Mouse (Mus musculus) neural tube, embryonic 15.5 days (tissue): ENCODE data around the gene Dhdh. TPM values are rescaled to one million over a fixed set of nuclear protein-coding genes. Genes with fewer than 3 reads are reported as not detected.
"Not testable (repeated sequence)": the region's sequence is repeated elsewhere in the genome, so short reads cannot be mapped to it uniquely, and the experiment has no call there.

Experiments
- ATAC-seq: fragments of 200-750 bp; cut with Nextera tagmentation; 2 replicates; pipeline ENCODE4 v1.8.0; 2017; ENCODE audit warnings: mild to moderate bottlenecking, moderate TSS enrichment, moderate library complexity; ENCODE audit not compliant: low FRiP score
- H3K27ac ChIP-seq: fragments of 300-500 bp; sonication (generic); replicated peaks from 2 replicates; pipeline ENCODE4 v1.5.1; 2015; ENCODE audit warnings: mild to moderate bottlenecking, inconsistent platforms
- H3K27me3 ChIP-seq: fragments of 300-500 bp; sonication (generic); replicated peaks from 2 replicates; pipeline ENCODE4 v1.6.1; 2015; ENCODE audit warnings: inconsistent platforms
- H3K36me3 ChIP-seq: fragments of 300-500 bp; sonication (generic); 2 replicates; pipeline ENCODE4 v1.6.1; 2015; ENCODE audit warnings: inconsistent platforms
- H3K4me1 ChIP-seq: fragments of 300-500 bp; sonication (generic); 2 replicates; pipeline ENCODE4 v1.6.1; 2015; ENCODE audit warnings: inconsistent platforms
- H3K4me2 ChIP-seq: fragments of 300-500 bp; sonication (generic); 2 replicates; pipeline ENCODE4 v1.6.1; 2015; ENCODE audit warnings: inconsistent platforms, mild to moderate bottlenecking, moderate library complexity
- H3K4me3 ChIP-seq: fragments of 300-500 bp; sonication (generic); replicated peaks from 2 replicates; pipeline ENCODE4 v1.5.1; 2015; ENCODE audit warnings: mild to moderate bottlenecking, inconsistent platforms
- H3K9ac ChIP-seq: fragments of 300-500 bp; sonication (generic); replicated peaks from 2 replicates; pipeline ENCODE4 v1.6.1; 2015; ENCODE audit warnings: mild to moderate bottlenecking, inconsistent platforms
- H3K9me3 ChIP-seq: fragments of 300-500 bp; sonication (generic); replicated peaks from 2 replicates; pipeline ENCODE4 v1.6.1; 2016; ENCODE audit warnings: inconsistent platforms
- WGBS: fragments of 180-500 bp; shearing (Covaris S2); methylation state at CpG from one replicate; pipeline ENCODE4 v1.1.7; 2015; ENCODE audit warnings: mixed read lengths; 5-methylcytosine and 5-hydroxymethylcytosine counted together
- polyA plus RNA-seq: library from polyadenylated mRNA; unstranded; fragments of >200 nt; fragmentation: Nextera tagmentation; extraction: Ambion mirVana; gene quantifications from 2 replicates; pipeline ENCODE4 v1.2.1, GENCODE M21; 2015

Dhdh gene
- polyA plus RNA-seq, 1 experiment from 2014 or later, result 4.2 TPM

DNA sequence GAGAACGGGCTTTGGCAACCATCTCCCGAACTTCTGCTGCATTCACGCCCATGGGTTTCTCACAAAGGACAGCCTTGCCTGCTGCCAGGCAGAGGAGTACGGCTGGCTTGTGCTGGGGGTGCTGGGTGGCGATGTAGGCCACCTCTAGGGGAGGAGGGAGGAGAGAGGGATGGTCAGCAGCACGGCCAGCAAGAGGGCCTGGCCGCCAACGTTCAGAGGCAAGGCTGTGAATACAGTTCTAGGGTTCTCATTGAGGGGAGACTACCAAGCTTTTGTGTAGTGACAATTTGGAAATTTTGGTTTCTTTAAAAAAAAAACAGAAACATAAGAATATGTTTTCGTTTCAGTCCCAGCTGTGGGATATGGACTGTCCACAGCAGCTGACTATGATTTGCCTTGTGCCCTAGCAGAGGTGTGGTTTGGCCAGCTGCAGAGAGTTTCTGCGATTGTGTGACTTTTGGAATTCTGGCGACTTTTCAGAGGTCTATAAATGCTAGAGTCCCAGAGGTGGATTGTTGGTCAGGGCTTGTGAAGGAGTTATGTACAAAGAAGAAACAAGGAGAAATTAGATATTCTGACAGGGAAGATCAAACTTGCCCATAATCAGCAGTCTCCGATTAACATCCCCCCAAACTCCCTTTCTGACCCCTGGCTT, 1.7 kb downstream of the Dhdh start, which contains the start of gene Gm45808:
Gene Gm45808, minus strand, starts transcription at position 51 of the 655 bp plus-strand sequence.
- no peak within 1 kb of the TSS for H3K4me3 ChIP-seq
- no peaks in the 10 kb centered on the region for H3K27me3 ChIP-seq
- no peaks in the 10 kb centered on the region for H3K9me3 ChIP-seq
- no peak for ATAC-seq
- peak within 1 kb of the TSS; percentile 83; the same call in 1 of the 2 replicates for H3K27ac ChIP-seq
- no peak within 1 kb of the TSS for H3K9ac ChIP-seq
- no peak within 1 kb of the TSS for H3K4me2 ChIP-seq
- H3K4me1 ChIP-seq, result peaks cover 37% of the 10 kb centered on the region
- H3K36me3 ChIP-seq, result 0 out of 2 replicates have a peak, but pooled peaks cover 2% of the 10 kb centered on the region
- 83% methylated on average over 12 of the region's 12 CpGs for WGBS

DNA sequence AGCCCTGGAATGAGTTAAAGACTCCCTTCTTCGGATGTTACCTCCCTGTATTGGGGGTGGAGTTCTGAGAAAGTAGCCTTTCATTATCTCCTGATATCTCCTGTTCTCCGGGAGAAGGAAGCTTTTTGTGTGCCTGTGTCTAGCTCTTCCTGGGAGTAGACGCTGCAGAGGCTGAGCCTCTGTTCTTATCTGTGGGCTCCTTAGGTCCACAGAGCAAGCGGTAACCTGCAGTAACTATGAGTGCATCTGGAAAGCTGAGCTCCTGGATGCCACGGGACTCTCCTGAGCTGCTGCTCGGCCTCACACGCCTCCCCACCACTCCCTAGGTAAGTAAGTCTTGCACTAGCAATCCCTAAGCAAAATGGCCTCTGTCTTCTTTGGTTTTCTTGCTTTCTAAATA, 2.4 kb downstream of the Dhdh start:
- 84% methylated on average over 7 of the region's 7 CpGs for WGBS
- no peaks in the 10 kb centered on the region for H3K27me3 ChIP-seq
- H3K4me1 ChIP-seq, result peaks cover 33% of the 10 kb centered on the region
- no peaks in the 10 kb centered on the region for H3K9me3 ChIP-seq
- H3K27ac ChIP-seq, result no peak overlapping the region
- H3K4me3 ChIP-seq, result no peak overlapping the region
- ATAC-seq, result no peak
- H3K9ac ChIP-seq, result no peak overlapping the region
- no peaks in the 10 kb centered on the region for H3K36me3 ChIP-seq
- no peak overlapping the region for H3K4me2 ChIP-seq

DNA sequence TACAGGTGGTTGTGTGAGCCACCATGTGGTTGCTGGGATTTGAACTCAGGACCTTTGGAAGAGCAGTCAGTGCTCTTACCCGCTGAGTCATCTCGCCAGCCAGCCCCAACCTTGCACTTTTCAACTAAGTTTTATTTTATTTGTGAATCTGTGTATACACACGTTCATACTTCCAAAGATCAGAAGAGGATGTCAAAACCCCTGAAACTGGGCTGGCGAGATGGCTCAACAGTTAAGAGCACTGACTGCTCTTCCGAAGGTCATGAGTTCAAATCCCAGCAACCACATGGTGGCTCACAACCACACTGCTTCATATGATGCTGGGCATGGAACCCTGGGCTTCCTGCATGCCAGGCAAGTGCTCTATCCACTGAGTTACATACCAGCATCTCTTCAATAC, 3.6 kb downstream of the Dhdh start:
- H3K27me3 ChIP-seq, H3K9me3 ChIP-seq, H3K27ac ChIP-seq, ATAC-seq, H3K4me2 ChIP-seq, H3K36me3 ChIP-seq, H3K9ac ChIP-seq, H3K4me3 ChIP-seq: not testable (repeated sequence)
- peaks cover 22% of the 10 kb centered on the region for H3K4me1 ChIP-seq
- WGBS, result 97% methylated on average over 5 of the region's 5 CpGs

DNA sequence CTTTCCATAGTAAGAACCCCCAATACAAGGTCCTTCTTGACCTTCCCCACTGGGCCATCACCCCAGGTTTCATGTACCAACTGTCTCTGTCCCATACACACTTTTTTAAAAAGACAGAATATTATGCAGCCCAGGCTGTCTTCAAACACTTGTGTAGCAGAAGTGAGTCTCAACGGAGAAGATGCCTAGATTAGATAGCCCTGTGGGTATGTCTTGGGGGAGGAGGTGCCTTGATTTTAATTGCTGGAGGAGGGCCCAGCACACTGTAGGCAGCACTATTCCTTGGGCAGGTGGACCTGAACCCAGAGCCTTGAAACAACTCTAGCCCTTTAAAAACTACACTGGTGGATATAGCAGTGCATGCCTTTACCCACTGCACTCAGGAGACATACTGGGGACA, 6.4 kb downstream of the Dhdh start:
- Histone ChIP-seq H3K36me3 (no peaks in the 10 kb centered on the region), H3K9ac (no peak overlapping the region), H3K4me1 (0 out of 2 replicates have a peak, but pooled peaks cover 1% of the 10 kb centered on the region), H3K9me3 (no peaks in the 10 kb centered on the region), H3K27me3 (no peaks in the 10 kb centered on the region), H3K4me2 (no peak overlapping the region), H3K4me3 (no peak overlapping the region), H3K27ac (no peak overlapping the region)
- 91% methylated on average over 1 of the region's 1 CpGs for whole genome bisulfite sequencing
- ATAC-seq, result no peak

DNA sequence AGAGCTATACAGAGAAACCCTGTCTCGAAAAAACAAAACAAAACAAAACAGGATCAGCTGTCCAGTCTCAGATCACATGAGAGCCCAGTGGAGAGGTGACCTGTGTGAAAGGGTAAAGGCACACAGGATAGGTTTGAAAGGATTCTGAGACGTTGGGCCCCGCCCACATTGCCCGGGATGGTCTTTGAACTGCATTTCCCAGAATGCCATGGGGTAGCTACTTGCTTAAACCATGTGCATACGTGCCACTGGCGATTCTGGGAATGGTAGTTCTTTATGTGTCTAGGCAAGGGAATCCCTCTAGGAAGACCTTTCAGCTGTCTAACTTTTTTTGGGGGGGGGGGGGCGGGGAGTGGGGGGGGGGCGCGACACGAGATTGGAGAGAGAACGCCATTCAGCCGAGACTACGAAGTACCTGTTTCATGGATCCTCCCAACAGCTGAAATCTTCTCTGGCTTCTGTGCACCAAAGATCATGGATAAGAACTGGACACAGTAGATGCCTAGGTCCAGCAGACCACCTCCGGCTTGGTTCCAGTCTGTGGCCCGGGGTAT, 7.2 kb downstream of the Dhdh start, which contains the start of gene Tulp2:
Gene Tulp2, plus strand, starts transcription at position 504 of the 554 bp plus-strand sequence.
- no peak within 1 kb of the TSS for H3K4me2 ChIP-seq
- ATAC-seq, result peak; percentile 73
- H3K27ac ChIP-seq, result no peak within 1 kb of the TSS
- WGBS, result 55% methylated on average over 15 of the region's 15 CpGs
- no peaks in the 10 kb centered on the region for H3K9me3 ChIP-seq
- no peak within 1 kb of the TSS for H3K9ac ChIP-seq
- H3K4me1 ChIP-seq, result 0 out of 2 replicates have a peak, but pooled peaks cover 2% of the 10 kb centered on the region
- H3K4me3 ChIP-seq, result no peak within 1 kb of the TSS
- H3K27me3 ChIP-seq, result no peaks in the 10 kb centered on the region
- H3K36me3 ChIP-seq, result no peaks in the 10 kb centered on the region

DNA sequence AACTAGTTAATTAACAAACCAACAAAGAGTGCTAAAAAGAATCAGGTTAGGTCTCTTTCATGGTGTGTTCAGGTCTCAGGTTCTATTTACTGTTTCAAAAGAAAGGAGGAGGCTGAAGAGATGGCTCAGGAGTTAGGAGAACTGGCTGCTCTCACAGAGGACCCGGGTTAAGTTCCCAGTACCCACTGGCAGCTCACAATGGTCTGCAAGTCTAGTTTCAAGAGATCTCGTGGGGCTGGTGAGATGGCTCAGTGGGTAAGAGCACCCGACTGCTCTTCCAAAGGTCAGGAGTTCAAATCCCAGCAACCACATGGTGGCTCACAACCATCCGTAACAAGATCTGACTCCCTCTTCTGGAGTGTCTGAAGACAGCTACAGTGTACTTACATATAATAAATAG, 8.3 kb downstream of the Dhdh start:
- not testable (repeated sequence) for H3K4me2 ChIP-seq, H3K9me3 ChIP-seq, H3K9ac ChIP-seq, H3K36me3 ChIP-seq, H3K4me1 ChIP-seq, H3K27ac ChIP-seq, H3K27me3 ChIP-seq, H3K4me3 ChIP-seq, ATAC-seq
- 68% methylated on average over 4 of the region's 4 CpGs for WGBS

DNA sequence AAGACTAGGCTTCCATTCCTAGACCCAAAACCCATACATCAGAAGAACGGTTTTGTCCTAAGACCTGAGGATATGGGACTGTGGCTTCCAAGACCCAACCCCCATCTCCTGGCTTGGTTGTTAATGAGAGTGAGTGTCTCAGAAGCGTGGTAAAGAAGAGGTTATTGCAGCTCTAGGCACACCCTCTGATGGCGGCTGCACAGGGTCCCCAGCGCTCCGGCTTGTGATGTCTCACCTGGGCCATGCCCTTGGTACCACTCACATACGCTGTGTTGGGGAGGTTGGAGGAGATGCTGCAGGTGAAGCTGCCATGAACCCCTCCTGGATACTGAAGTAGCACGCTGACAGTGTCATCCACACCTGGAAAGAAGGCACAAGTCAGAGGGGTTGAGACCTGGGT, 9.8 kb downstream of the Dhdh start:
- no peak for ATAC-seq
- H3K4me2 ChIP-seq, result no peak overlapping the region
- H3K4me1 ChIP-seq, result 0 out of 2 replicates have a peak, but pooled peaks cover 2% of the 10 kb centered on the region
- H3K9me3 ChIP-seq, result no peaks in the 10 kb centered on the region
- whole genome bisulfite sequencing, result 93% methylated on average over 7 of the region's 7 CpGs
- no peaks in the 10 kb centered on the region for H3K36me3 ChIP-seq
- no peaks in the 10 kb centered on the region for H3K27me3 ChIP-seq
- no peak overlapping the region for H3K27ac ChIP-seq
- H3K9ac ChIP-seq, result no peak overlapping the region
- no peak overlapping the region for H3K4me3 ChIP-seq

DNA sequence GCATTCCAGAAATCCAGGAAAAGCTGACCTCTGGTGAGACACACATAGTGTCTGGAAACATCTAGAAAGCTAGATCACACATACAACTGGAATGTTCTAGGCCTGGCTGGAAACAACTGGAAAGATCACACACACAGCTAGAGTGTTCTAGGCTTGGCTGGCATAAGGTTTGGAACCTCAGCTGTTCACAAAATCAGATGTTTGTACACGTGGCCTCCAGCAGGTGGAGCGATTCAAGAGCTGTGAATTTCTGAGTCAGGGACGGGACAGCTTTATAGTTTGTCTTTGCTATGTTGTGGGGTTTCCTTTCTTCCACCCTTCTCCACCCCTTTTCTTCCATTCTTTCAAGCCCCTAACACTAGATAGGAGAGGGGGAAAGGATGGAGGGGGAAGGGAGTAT, 11.6 kb downstream of the Dhdh start:
- Histone ChIP-seq H3K9ac (no peak overlapping the region), H3K27ac (no peak overlapping the region), H3K4me3 (no peak overlapping the region), H3K36me3 (no peaks in the 10 kb centered on the region), H3K4me2 (no peak overlapping the region), H3K9me3 (no peaks in the 10 kb centered on the region), H3K27me3 (no peaks in the 10 kb centered on the region), H3K4me1 (0 out of 2 replicates have a peak, but pooled peaks cover 2% of the 10 kb centered on the region)
- ATAC-seq, result no peak
- WGBS, result 9% methylated on average over 3 of the region's 3 CpGs

DNA sequence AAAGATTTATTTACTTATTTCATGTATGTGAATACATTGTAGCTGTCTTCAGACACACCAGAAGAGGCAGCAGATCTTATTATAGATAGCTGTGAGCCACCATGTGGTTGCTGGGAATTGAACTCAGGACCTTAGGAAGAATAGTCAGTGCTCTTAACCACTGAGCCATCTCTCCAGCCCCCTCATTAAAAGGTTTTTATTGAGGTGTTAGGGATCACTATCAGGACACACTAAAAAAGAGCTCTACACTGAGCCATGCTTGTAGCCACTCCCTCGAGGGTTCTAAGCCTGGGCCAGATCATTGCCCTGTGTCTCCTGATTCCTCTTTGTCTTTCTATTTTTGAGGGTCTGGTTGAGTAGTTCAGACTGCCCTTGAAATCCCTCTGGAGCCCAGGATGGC, 12.2 kb downstream of the Dhdh start:
- Histone ChIP-seq H3K27ac (no peak overlapping the region), H3K36me3 (no peaks in the 10 kb centered on the region), H3K27me3 (no peaks in the 10 kb centered on the region), H3K4me1 (0 out of 2 replicates have a peak, but pooled peaks cover 2% of the 10 kb centered on the region), H3K4me3 (no peak overlapping the region), H3K9me3 (no peaks in the 10 kb centered on the region), H3K4me2 (no peak overlapping the region), H3K9ac (no peak overlapping the region)
- ATAC-seq, result no peak
- WGBS, result 50% methylated on average over 1 of the region's 1 CpGs

DNA sequence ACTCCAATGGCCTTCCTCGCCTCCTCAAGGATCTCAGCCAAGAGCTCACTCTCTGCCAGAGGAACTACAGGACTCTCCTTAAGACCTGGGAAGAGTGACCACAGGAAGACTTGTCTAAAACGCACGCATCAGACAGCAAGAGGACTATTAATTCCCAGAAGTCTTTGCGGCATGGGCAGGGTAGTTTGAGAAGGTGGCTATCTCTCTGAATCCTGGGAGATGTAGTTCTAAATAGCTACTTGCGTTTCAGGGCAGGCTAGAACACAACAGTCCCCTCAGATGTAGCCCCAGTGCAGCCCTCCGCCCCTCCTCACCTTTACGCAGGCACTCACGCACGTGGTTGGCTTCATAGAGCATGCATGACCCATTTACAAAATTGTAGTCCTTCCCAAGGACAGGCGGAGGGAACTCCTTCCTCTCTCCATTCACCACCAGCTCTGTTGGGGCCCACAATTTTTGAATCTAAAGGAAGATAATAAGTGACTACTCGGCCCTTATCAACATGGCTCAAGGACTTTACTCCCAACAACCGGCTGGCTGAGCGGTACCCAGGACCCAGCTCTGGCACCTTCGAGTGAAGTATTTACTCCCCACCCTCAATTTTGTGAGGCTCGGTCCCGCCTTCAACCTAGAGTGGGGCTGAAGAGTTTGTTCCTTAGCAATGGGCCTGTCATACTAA, 13.2 kb downstream of the Dhdh start:
- no peaks in the 10 kb centered on the region for H3K36me3 ChIP-seq
- ATAC-seq, result no peak
- peak overlapping the region; percentile 9 for H3K4me3 ChIP-seq
- no peaks in the 10 kb centered on the region for H3K9me3 ChIP-seq
- H3K27ac ChIP-seq, result no peak overlapping the region
- no peaks in the 10 kb centered on the region for H3K27me3 ChIP-seq
- no peak overlapping the region for H3K9ac ChIP-seq
- H3K4me1 ChIP-seq, result 0 out of 2 replicates have a peak, but pooled peaks cover 2% of the 10 kb centered on the region
- peak overlapping the region; percentile 30 for H3K4me2 ChIP-seq
- 75% methylated on average over 16 of the region's 16 CpGs for WGBS

DNA sequence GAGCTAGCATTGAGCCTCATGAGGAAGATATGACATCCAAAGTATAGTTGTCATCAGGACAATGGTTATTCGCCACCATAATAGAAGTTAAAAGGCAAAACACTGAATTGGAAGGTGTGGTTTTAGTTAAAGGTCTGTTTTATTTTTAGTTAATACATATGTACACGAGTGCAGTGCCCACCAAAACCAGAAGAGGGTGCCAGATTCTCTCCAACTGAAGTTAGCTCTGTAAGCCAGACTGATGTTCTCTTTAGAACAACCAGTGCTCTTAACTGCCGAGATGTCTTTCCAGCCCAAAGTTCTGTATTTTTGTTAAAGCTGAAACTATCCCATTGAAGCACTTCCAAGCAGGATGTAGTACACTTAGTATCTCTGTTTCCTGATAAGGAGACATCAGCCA, 17.7 kb downstream of the Dhdh start:
- no peak overlapping the region for H3K27ac ChIP-seq
- no peaks in the 10 kb centered on the region for H3K9me3 ChIP-seq
- H3K4me3 ChIP-seq, result no peak overlapping the region
- WGBS, result 8% methylated on average over 3 of the region's 3 CpGs
- H3K4me1 ChIP-seq, result peaks cover 12% of the 10 kb centered on the region
- H3K27me3 ChIP-seq, result no peaks in the 10 kb centered on the region
- H3K36me3 ChIP-seq, result no peaks in the 10 kb centered on the region
- no peak overlapping the region for H3K4me2 ChIP-seq
- ATAC-seq, result no peak
- H3K9ac ChIP-seq, result no peak overlapping the region
